Mouse (Mus musculus) A20 (cell line): ENCODE measurements around the gene Hnrnph1.
"Not testable (repeated sequence)": the region's sequence is repeated elsewhere in the genome, so short reads cannot be mapped to it uniquely, and the experiment has no call there.

Experiments used
- DNase-seq: peaks from one replicate; pipeline ENCODE4 v3.0.0-alpha.2; 2011; ENCODE audit warnings: low read depth, low spot score

The Hnrnph1 gene

DNA sequence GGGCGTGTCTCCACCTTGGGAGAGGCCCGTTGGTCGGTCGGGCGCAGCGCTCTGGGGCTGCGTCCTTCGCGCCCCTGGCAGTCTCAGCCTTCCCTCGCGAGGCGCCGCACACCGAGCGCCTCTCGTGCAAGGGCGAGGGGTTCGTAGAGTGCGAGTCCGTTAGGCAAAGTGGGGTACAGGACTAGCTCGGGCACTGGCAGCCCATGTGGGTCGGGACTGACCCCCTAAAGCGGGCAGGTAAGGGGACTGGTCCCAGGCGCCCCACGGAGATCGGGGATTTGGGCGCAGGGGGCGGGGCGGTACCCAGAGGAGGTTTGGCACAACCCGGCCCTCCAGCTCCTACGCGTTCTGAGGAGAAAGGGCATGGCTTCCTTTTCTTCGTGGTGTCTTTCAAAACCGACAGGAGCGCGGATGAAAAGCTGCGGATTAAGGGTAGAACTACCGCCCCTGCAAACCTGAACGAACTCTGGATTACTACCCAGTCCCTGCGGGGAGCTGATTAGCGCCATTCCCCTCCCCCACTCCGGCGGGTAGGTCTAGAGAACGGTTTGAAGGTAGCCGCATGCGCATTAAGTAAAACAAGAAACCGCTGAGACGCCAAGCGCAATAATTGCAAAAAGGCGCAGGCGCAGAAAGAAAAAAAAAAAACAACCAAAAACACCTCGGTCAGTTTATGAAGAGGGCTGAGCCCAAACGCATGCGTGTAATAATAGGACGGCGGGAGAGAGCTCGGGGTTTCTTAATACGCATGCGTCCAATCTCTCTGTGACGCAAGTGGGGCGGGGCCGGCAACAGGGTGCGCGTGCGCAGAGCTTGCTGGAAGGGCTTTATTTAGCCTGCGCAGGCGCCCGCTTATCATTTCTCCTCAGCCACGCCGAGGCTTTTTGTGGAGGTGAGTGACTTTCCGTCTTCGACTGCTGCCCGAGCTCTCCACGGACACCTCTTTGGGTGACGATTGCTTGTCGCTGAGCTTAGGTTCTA, at the start of gene Hnrnph1:
Hnrnph1 (plus strand) TSS at position 80 of the 981 bp plus-strand sequence.
- peak; percentile 99 for DNase-seq

- DNase-seq = no peak
Observed at GRCm38 (mm10) chr11:50328075-50328625, 48.6 kb upstream of the Hnrnph1 start.

DNA sequence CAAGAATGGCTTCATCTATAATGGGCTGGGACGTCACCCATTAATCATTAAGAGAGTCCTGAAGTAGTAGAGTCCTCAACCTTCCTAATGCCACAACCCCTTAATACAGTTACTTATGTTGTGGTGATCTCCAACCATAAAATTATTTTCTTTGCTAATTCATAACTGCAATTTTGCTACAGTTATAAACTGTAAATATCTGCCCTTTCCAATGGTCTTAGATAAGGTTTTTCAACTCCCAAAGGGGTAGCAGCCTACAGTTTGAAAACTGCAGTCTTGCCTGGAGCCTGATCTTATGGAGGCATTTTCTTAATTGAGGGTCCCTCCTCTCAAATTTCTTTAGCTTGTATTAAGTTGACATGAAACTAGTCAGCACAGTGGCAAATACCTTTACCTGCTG, 47.4 kb upstream of the Hnrnph1 start:
- no peak for DNase-seq

DNA sequence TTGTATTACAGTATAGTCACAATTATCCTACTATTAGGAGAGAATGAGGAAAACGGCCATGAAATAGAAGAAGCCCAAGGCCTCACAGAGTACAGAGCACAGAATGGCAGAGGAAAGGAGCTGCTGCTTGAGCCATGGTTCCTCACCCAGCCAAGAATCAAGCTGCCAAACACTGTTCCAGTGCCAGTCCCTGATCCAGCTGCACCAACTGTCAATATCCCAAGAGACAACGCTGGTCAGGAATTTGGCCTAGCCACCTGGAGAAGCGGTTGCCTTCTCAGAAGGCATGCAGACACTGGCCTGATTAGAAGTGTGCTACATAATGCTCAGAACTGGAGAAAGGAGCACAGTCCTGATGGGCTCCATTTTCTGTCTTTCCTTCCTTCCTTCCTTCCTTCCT, 43.6 kb upstream of the Hnrnph1 start:
- no peak for DNase-seq

DNA sequence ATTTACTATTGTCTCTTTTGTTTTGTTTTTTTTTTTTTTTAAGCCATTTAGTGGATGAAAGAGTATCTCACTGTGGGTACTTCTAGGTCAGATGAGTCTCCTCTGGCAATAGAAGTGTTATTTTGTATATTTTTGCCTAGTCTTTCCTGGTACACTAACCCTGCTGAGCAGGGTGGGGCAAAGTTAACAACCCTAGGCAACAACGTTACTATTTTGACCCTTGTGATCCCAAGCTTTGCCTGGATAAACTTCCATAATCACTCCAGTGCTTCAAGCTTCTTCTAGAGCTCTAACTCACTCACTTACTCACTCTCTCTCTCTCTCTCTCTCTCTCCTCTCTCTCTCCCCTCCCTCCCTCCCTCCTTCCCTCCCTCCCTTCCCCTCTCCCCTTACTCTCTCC, 40.7 kb upstream of the Hnrnph1 start:
- no peak for DNase-seq

GRCm38 (mm10) chr11:50336891-50337290, 39.9 kb upstream of the Hnrnph1 start:
- no peak for DNase-seq

GRCm38 (mm10) chr11:50345486-50345885, 31.3 kb upstream of the Hnrnph1 start:
- DNase-seq = peak; percentile 33

DNA sequence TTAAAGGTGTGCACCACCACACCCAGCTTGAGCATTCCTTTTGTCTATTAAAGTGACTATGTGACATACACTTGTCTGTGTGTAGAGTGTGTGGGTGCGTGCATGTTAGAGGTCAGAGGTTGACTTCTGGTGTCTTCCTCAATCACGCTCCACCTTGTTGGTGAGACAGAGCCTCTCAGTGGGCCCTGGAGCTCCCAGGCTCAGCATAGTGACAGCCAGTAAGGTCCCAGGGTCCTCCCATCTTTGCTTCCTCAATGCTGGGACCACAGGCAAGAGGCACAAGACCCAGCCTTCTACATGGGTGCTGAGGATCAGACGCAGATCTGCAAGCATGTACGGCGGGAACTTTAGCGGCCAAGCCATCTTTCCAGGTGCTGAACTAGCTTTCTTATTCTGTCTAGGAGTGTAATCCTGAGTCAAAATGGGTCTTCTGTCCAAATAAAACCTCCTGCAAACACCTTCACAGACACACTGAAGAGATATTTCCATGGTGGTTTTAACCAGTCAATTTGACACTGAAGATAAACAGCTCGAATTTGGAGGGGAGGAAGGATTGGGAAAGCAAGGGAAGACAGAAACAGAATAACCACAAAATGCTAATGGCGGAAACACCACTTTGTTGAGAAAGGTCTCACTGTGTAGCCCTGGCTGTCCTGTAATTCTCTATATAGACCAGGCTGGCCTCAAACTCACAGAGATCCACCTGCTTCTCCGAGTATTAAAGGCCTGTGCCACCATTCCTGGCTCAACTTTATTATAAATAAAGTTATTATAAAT, 30.3 kb upstream of the Hnrnph1 start:
- no peak for DNase-seq

DNA sequence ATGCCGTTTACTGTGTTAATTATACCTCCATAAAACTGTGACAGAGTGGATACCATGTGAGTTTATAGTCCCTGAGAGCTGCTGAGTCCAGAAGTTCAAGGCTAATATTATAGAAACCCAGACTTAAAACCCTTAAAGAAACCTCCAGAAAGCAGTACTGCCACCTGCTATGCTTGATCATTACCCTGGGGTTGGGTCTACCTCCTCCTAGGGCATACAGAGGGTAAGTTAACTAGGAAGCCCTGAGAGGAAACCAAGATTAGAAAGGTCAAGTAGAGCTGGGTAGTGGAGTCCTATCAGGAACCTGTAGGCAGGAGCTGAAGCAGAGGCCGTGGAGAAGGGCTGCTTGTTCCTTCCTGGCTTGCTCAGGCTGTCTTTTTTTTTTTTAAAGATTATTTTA, 24.6 kb upstream of the Hnrnph1 start:
- no peak for DNase-seq

DNA sequence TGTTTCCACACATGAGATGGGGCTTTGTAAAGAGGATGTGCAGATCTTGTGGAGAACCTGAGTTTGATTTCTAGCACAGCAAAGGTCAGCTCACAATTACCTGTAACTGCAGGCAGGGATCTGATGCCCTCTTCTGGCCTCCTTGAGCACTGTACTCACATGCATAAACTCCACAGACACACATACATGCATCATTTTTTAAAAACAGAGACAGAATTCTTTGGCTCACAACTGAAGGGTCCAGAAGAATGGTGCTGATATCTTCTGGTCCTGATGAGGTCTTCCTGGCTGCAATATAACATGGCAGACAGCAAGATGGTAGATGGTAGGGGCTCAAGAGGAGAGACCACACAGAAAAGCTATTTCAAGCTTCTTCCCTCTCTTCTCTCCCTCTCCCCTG, 22.6 kb upstream of the Hnrnph1 start, which contains the start of gene Cby3:
Cby3 (plus strand) TSS at position 301 of the 400 bp plus-strand sequence.
- no peak for DNase-seq

GRCm38 (mm10) chr11:50354851-50355250, 21.9 kb upstream of the Hnrnph1 start:
- no peak for DNase-seq

GRCm38 (mm10) chr11:50355395-50355794, 21.4 kb upstream of the Hnrnph1 start:
- DNase-seq = no peak

DNA sequence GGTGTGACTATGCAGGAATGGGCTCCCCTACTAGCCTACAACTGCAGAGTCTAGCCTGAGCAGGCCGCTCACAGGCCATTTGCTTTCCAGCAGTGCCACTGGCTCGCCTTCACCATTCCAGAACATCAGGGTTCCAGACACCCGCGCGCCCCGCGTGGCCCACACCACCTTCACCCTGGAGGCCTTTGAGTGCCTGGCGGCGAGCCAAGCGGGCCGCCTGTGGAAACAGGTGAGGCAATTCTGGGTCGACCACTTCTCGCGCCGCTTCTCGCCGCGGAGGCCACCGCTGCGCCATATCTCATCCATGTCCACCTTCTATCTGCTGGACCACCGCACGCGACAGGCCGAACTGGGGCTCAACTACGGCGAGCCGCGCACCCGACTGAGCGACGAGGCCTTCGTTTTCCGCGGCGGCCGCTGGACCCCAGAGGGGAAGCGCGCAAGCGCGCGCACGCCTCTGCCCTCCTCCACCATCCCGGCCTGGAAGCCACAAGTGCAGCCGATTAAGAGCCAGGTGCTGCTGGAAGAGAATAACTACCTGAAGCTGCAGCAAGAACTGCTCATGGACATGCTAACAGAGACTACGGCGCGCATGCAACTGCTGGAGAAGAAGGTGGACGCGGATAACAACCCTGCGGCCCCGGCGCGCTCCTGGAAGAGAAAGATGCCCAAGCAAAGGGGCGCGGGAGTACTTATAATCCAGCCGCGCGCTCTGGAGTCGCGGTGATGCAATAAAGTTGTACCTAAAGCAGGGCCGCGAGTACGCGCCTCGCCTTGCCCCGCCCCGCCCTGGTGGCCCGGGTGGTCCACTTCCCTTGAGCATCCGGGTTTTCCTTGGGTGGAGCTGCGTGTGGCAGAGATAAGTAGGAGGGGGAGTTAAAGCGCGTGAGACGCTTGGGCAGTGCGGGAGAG, 17.6 kb upstream of the Hnrnph1 start:
- DNase-seq = no peak

DNA sequence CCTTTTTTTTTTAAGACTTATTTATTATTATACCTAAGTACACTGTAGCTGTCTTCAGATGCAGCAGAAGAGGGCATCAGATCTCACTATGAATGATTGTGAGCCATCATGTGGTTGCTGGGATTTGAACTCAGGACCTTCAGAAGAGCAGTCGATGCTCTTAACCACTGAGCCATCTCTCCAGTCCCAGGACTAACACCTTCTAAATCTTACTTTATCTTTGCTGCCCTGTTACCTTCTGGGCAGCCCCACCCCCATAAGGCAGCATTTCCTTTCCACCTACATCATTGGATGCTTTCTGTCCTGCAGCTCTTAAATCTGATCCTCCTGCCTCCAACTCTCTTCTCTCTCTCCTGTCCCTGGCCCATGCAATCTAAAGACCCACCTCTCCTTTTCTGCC, 15.5 kb upstream of the Hnrnph1 start:
- DNase-seq = not testable (repeated sequence)

DNA sequence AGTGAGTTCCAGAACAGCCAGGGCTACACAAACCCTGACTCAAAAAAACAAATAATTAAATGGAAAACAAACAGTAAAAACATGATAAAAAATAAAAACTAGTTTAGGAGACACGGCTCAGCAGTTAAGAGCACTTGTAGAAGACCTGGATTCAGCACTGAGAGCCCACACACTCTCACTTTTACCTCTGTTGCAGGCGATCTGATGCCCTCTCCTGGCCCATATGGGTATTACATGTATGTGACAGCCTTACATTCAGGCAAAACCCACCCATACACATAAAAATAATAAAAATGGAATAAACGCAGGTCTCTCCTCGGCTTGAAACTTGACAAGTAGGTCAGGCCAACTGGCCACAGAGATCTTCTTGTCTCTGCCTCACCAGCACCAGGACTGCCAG, 12.2 kb upstream of the Hnrnph1 start:
- DNase-seq = peak; percentile 82

DNA sequence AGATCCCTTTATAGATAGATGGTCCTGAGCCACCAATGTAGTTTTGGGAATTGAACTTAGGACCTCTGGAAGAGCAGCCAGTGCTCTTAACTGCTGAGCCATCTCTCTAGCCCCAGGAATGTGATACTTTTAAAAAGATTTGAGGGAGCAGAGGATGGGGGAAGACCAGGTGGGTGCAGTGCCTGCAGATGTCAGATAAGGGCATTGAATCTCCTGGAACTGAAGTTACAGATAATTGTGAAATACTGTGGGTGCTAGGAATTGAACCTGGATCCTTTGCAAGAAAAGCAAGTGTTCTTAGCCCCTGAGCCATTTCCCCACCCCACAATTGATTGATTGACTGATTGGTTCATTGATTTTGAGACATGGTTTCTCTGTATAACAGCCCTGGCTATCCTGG, 11.5 kb upstream of the Hnrnph1 start:
- DNase-seq = no peak

DNA sequence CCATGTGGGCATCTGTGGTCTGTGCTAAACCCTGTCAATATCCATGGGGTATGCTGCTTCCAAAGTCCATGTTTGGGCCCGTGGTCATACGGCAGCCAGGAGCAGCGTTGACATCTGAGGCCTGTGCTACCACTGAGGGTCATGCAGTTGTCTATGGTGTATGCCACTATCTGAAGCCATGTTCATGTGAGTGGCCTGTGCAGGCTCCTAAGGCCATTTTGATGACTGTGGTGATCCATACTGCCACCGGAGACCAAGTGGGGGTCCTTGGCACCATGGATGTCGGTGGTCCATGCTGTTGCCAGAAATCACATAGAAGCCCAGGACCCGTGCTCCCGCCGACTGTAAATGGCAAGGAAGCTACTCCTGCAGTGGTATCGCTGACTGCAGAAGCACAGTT, 9.3 kb upstream of the Hnrnph1 start:
- DNase-seq = no peak

- DNase-seq = no peak
Observed at GRCm38 (mm10) chr11:50369360-50369911, 7.4 kb upstream of the Hnrnph1 start.

DNA sequence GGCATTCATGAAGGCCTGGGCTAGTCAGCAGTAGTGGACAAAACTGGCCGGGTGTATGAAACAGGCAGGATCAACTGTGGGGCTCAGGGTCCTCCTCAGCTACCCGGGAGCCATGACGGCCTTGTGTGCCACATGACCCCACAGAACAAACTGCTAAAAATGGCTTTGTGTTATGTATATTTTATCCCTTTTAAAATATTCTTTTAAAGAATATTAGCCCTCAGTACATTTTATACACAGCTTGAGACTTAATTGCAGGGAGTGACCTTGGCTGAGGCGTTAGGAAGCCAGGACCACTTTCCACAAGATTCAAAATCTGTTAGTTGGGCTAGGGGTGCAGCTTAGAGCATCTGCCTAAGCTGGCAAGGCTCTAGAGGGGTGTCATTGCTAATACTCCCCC, 5.8 kb upstream of the Hnrnph1 start:
- DNase-seq = no peak

GRCm38 (mm10) chr11:50371399-50371841, 5.4 kb upstream of the Hnrnph1 start:
- peak; percentile 87 for DNase-seq

- DNase-seq = no peak
Observed at GRCm38 (mm10) chr11:50371911-50372310, 4.9 kb upstream of the Hnrnph1 start.
